Mouse (Mus musculus): Measurements from ENCODE around the gene Lhpp.

The Lhpp gene

GRCm38 (mm10) chr7:132681831-132682230 lies 71.4 kb downstream of the Lhpp start:
- DNase-seq (ENCODE audit: low read depth, low spot score): no peak

- DNase-seq (ENCODE audit: low read depth, low spot score): no peak
Measured at GRCm38 (mm10) chr7:132682336-132682735, 71.9 kb downstream of the Lhpp start.

DNA sequence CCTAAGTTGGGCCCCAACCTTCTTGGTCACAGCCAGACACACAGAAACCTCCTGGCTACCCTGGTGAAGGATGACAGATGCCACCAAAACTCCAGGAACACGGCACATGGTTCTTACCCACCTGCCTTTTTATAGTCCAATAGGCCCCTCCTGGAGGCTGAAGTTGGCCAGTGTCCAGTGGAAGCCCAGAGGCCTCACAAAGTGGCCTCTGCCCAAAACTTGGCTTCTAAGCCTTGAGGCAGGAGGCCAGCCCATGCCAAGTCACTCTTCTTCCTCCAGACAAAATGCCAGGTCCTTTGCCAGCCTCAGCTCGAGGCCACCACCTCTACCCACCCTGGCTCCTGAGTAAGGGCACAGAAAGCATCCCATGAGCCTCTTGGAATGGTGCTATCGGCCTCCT lies 72.5 kb downstream of the Lhpp start:
- DNase-seq (ENCODE audit: low read depth, low spot score): no peak

GRCm38 (mm10) chr7:132683923-132684322 lies 73.5 kb downstream of the Lhpp start:
- DNase-seq (ENCODE audit: low read depth, low spot score): no peak

DNA sequence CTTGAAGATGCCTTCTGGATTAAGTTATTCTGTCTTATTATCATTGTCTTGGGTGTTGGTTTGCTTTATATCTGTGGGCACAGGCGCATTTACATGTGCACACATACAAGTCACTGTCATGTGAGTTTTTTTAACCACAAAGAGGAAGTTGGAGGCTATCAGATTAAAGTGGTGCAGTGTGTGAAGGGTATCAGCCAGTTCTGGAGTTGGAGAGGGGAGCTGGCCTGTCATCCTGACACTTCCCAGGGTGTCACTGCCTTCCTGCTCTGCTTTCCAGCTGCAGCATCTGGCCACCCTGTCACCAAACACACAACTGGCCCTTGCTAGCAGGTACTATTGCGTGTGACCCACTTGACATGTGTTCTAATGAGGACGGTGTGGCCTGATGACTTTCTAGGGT lies 76.1 kb downstream of the Lhpp start:
- no peak for DNase-seq (ENCODE audit: low read depth, low spot score)

DNA sequence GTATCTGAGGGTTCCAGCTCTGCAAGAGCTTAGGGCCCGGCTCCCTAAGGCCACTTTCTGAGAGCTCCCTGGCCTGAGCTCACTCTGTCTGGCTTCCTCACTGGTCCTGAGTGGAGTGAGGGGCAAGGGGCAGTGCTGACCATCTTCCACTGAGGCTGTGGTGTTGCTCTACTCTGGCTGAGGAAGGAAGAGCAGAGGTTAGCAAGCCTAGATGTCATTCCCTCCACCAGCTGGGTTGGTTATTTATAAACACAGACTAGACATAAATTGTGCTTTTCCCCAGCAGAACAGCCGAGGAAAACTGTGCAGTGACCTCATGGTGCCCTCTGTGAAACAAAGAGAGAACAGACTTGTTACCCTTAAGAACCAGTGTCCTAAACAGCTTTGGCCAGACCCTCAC lies 77.5 kb downstream of the Lhpp start:
- DNase-seq (ENCODE audit: low read depth, low spot score): no peak

- no peak for DNase-seq (ENCODE audit: low read depth, low spot score)
Measured at GRCm38 (mm10) chr7:132688721-132689120, 78.3 kb downstream of the Lhpp start.

DNA sequence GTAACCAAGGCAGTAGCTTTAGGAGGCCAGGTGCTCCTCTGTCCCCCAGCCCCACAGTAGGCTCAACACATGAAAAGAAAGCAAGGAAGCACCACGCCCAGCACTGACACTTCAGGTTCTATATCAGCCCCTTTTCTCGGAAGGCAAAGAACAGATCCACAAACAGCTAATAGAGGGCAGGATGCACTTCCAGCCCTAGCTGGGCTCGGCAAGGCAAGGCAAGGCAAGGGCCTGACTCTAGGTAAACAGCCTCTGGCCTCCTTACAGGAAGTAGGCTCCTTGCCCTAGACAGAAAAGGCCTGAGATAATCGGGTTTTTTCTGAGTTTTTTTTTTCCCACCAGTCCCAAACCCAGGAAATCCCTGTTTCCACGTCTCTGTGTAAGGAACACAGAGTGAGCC lies 79.3 kb downstream of the Lhpp start:
- DNase-seq (ENCODE audit: low read depth, low spot score): no peak

GRCm38 (mm10) chr7:132690716-132691472 lies 80.5 kb downstream of the Lhpp start:
- no peak for DNase-seq (ENCODE audit: low read depth, low spot score)

- DNase-seq (ENCODE audit: low read depth, low spot score): no peak
Measured at GRCm38 (mm10) chr7:132692719-132693118, 82.3 kb downstream of the Lhpp start.

DNA sequence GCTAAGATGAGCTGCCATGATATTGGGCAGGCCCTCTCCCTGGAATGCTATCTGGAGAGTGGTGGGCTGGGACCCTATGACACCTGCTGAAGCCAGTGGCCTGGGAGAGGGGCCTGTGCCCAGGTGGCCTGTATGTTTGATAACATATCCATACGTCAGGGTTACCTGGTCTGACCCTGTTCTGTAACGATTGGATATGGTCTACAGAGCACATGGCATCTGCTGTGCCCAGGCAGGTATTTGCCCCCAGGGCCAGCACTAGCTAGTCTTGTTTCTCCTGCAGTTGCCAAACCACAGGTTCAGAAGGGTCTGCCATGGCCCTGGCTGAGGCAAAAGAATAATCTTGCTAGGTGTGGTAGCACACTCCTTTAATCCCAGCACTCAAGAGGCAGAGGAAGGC lies 83.1 kb downstream of the Lhpp start:
- DNase-seq (ENCODE audit: low read depth, low spot score): no peak

DNA sequence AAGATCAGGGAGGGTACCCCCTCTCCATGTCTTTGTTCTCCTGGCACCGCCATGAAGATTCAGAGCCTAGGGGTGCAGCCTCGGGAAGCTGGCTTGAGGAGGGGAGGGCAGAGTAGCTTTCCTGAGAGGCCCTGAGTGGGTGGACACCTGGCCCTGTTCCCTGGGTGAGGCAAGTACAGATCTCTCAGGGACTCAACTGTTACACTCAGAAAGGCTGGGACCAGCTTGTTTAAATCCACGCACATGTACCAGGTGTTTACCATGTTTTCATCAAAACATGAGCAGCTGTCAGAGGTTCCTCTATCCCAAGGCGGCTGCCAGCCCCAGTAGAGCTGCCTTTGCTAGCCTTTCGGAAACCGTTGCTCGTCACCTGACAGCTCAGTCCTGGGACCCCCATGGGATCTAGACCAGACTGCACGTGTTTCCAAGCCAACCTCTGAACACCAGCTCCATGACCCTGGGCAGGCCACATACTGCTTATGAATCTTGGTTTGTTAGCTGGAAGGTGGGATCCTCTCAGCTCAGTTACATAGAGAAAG lies 86.9 kb downstream of the Lhpp start:
- no peak for DNase-seq (ENCODE audit: low read depth, low spot score)

- no peak for DNase-seq (ENCODE audit: low read depth, low spot score)
Measured at GRCm38 (mm10) chr7:132698737-132699136, 88.3 kb downstream of the Lhpp start.

DNA sequence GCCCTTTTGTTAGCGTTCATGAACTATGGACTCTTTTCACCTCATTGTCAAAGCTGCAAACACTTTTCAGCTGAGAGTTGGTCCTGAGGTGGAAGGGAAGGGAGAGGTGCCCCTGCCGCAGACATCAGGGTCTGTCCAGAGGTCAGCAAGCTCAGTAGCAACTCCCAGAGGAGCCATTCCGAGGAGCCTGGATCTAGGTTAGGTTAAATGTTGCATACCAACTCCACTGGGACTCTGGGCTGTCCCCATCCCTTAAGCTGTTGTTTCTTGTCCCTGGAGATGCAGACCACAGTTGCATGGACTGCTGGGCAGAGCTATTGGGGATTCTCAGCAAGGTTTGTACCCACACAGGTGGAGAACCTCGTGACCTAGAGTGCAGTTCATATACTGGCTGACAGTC lies 88.7 kb downstream of the Lhpp start:
- no peak for DNase-seq (ENCODE audit: low read depth, low spot score)

DNA sequence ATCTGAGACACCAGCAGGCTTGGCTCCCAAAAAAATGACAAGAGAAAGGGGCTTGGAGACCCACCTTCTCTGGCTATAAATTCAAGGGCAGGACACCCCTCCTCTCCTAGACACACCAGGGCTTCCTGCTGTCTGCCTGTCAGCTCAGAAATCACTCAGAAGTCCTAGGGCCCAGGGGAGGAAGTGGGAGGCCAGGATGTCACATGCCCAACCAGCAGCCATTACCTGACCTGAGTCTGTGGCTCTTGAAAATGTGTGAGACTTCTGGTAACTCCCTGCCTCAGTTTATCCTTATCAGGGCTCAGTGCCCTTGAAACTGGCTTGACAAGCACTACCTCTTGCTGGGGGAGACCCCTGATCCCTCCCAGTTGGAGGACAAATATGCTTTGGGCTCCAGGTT lies 89.2 kb downstream of the Lhpp start:
- DNase-seq (ENCODE audit: low read depth, low spot score): no peak

DNA sequence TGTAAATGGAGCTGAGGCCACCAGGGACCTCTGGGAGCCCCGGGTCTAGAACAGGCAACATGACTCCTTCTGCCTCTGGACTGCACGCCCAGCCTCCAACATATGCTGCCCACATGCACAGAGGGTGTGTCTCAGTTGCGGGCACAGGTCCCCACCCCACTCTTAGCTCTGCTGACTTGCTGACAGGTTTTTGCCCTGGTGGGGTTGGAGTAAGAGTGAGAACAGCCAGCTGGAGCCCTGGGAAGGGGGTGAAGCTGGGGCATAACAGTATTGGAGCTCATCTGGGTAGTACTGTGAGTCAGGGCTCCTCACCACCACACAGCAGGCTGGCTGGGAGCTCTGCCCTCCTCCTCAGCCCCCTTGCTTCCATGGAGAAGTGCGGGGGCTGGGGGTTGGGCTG lies 89.7 kb downstream of the Lhpp start:
- DNase-seq (ENCODE audit: low read depth, low spot score): no peak

DNA sequence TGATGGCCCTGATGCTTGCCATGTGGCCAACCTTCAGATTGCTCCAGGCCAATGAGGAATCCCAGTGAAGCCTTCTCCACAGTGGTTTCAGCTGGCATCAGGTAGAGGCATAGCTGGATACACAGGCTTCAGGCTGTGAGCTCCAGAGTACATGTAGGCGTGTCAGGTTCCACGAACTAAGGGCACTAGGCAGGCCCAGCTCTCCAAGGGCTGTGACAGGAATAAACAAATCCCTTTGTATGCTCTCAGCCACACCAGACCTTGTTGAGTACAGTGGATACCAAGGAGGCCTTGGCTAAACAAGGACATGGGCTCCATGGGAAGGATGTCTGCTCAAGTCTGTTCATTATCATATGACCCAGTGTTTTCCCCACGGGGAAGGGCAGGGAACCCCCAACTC lies 91.0 kb downstream of the Lhpp start:
- DNase-seq (ENCODE audit: low read depth, low spot score): no peak

- DNase-seq (ENCODE audit: low read depth, low spot score): no peak
Measured at GRCm38 (mm10) chr7:132702024-132702423, 91.6 kb downstream of the Lhpp start.

DNA sequence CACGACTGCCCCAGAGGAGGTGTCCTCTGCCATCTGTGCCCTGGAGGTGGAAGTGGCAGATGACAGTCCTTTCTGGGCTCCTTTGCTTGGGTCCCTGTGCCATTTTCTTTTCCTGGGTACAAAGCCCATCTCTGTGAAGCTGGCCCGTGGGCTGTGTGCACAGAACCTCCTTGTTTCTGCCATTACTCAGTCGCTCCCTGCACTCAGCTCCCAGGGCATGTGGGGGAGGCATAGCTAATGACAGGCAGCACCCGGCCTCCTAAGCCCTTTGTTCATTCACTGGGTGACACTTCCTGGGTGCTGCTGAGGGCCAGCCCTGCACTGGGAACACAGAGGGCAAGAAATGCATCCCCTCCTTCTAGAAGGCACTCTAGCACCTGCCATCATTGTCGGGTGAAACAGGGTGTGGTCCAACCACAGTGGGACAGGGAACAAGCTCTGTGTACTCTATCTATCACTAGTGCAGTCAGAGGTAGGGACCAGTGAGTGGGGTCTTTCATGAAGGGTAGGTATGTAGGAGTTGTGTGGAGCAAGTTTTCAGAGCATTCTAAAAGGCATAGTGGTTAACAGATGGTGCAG lies 92.1 kb downstream of the Lhpp start:
- DNase-seq (ENCODE audit: low read depth, low spot score): no peak

GRCm38 (mm10) chr7:132703515-132704309 lies 93.3 kb downstream of the Lhpp start:
- no peak for DNase-seq (ENCODE audit: low read depth, low spot score)

DNA sequence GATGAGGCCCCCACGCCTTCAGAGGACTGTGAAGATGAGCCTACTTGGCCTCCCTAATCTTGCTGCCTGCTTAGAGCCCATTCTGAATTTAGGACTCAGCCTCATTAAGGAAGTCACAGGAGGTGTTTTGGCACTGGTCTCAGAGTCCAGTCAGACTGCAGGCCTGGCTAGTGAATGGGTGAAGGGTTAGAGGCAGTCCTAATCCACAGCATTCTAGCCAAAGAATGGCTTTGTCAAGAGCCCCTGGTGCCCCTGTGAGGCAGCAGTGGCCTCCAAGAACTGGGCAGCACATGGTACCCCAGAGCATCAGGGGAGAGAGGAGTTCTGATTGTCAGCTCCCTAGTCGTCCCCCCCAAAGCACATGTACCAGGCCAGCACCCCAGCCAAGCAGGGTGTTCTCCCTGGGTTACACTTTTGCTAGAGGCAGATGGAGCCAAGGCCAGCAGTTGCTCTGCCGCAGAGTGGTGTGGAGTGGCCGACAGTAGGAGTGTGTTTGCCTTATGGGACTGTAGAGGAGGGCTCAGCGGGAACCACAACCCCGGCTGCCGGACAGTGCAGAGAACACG lies 94.0 kb downstream of the Lhpp start:
- DNase-seq (ENCODE audit: low read depth, low spot score): no peak

GRCm38 (mm10) chr7:132705130-132705529 lies 94.7 kb downstream of the Lhpp start:
- DNase-seq (ENCODE audit: low read depth, low spot score): peak; percentile 66
